Mouse (Mus musculus) inflammation-experienced regulatory T-cells (primary cell): ENCODE data around the gene Gnb3. TPM values are rescaled to one million over a fixed set of nuclear protein-coding genes. Genes with fewer than 3 reads are reported as not detected.

Experiments used
- polyA plus RNA-seq, 2 experiments: library from polyadenylated mRNA; unstranded; fragments of 100-300 nt; shearing (Covaris generic); gene quantifications; one replicate each; pipeline ENCODE4 v1.2.1; 2017

Gene Gnb3
- under 1 TPM; 0.28 to 0.76 TPM for polyA plus RNA-seq

GRCm38 (mm10) chr6:124840241-124841167 lies at the start of gene Gnb3:
TSS of gene Gnb3 (minus strand) at chr6:124840275.

GRCm38 (mm10) chr6:124887986-124888385 lies 47.9 kb upstream of the Gnb3 start, which contains the start of gene Cd4:
TSS of gene Cd4 (minus strand) at chr6:124888221.

GRCm38 (mm10) chr6:124863658-124864298 lies 23.7 kb upstream of the Gnb3 start, which contains the start of gene Gpr162:
TSS of gene Gpr162 (minus strand) at chr6:124863983.

GRCm38 (mm10) chr6:124856916-124857839 lies 17.1 kb upstream of the Gnb3 start, which contains the start of gene P3h3:
TSS of gene P3h3 (minus strand) at chr6:124857752.

GRCm38 (mm10) chr6:124828868-124829798 lies 10.9 kb downstream of the Gnb3 start, which contains the start of the genes Usp5 and Cdca3:
TSS of gene Usp5 (minus strand) at chr6:124829484.
TSS of gene Cdca3 (plus strand) at chr6:124829547.

GRCm38 (mm10) chr6:124813933-124814332 lies 26.1 kb downstream of the Gnb3 start, which contains the start of gene Tpi1:
TSS of gene Tpi1 (minus strand) at chr6:124814296.

GRCm38 (mm10) chr6:124808358-124809012 lies 31.6 kb downstream of the Gnb3 start, which contains the start of gene Spsb2:
TSS of gene Spsb2 (plus strand) at chr6:124808661.

Other genes starting within 250 kb of the Gnb3 start
- gene C1s2, start 204.2 kb downstream of the Gnb3 start, polyA plus RNA-seq: under 1 TPM in 1 of 2 experiments, not detected in 1; 0.30 TPM
- gene Lpcat3, start 177.2 kb downstream of the Gnb3 start, polyA plus RNA-seq: 10 to 100 TPM; 35.2 to 40.2 TPM
- gene Emg1, start 128.1 kb downstream of the Gnb3 start, polyA plus RNA-seq: 100 to 1,000 TPM; 287 to 344 TPM
- 100 to 1,000 TPM; 196 to 201 TPM for gene Phb2, start 127.9 kb downstream of the Gnb3 start, polyA plus RNA-seq
- gene Ptpn6, start 101.6 kb downstream of the Gnb3 start, polyA plus RNA-seq: 100 to 1,000 TPM; 320 to 496 TPM
- gene Grcc10, start 98.9 kb downstream of the Gnb3 start, polyA plus RNA-seq: 100 to 1,000 TPM; 440 to 464 TPM
- not detected for gene Gm45234, start 84.3 kb downstream of the Gnb3 start, polyA plus RNA-seq
- gene Atn1, start 83.8 kb downstream of the Gnb3 start, polyA plus RNA-seq: 10 to 100 TPM in 1 of 2 experiments, 1 to 10 TPM in 1; 4.2 to 14.1 TPM
- 1 to 10 TPM; 2.8 to 3.5 TPM for gene Eno2, start 70.6 kb downstream of the Gnb3 start, polyA plus RNA-seq
- gene Lrrc23, start 60.5 kb downstream of the Gnb3 start, polyA plus RNA-seq: 1 to 10 TPM; 1.1 to 1.6 TPM
- 1 to 10 TPM; 4.4 to 4.5 TPM for gene Spsb2, start 31.6 kb downstream of the Gnb3 start, polyA plus RNA-seq
- 10 to 100 TPM; 75.7 to 86.0 TPM for gene Tpi1, start 26.0 kb downstream of the Gnb3 start, polyA plus RNA-seq
- gene Usp5, start 10.8 kb downstream of the Gnb3 start, polyA plus RNA-seq: 100 to 1,000 TPM in 1 of 2 experiments, 10 to 100 TPM in 1; 96.6 to 112 TPM
- 1 to 10 TPM; 2.0 to 4.3 TPM for gene Cdca3, start 10.7 kb downstream of the Gnb3 start, polyA plus RNA-seq
- gene P3h3, start 17.5 kb upstream of the Gnb3 start, polyA plus RNA-seq: 1 to 10 TPM in 1 of 2 experiments, not detected in 1; 1.2 TPM
- under 1 TPM; 0.11 to 0.89 TPM for gene Gpr162, start 23.7 kb upstream of the Gnb3 start, polyA plus RNA-seq
- 100 to 1,000 TPM; 455 to 600 TPM for gene Cd4, start 47.9 kb upstream of the Gnb3 start, polyA plus RNA-seq
- gene Lag3, start 71.4 kb upstream of the Gnb3 start, polyA plus RNA-seq: 10 to 100 TPM in 1 of 2 experiments, 1 to 10 TPM in 1; 9.9 to 11.9 TPM
- gene Ptms, start 79.8 kb upstream of the Gnb3 start, polyA plus RNA-seq: 10 to 100 TPM; 35.8 to 45.4 TPM
- gene Mlf2, start 91.1 kb upstream of the Gnb3 start, polyA plus RNA-seq: 100 to 1,000 TPM; 176 to 183 TPM
- 10 to 100 TPM; 69.8 to 77.3 TPM for gene Cops7a, start 125.3 kb upstream of the Gnb3 start, polyA plus RNA-seq
- under 1 TPM in 1 of 2 experiments, not detected in 1; 0.45 TPM for gene Pianp, start 156.4 kb upstream of the Gnb3 start, polyA plus RNA-seq
- 10 to 100 TPM; 68.0 to 76.1 TPM for gene Zfp384, start 168.9 kb upstream of the Gnb3 start, polyA plus RNA-seq
- 10 to 100 TPM; 85.4 to 87.6 TPM for gene Ing4, start 199.5 kb upstream of the Gnb3 start, polyA plus RNA-seq
- gene Acrbp, start 209.4 kb upstream of the Gnb3 start, polyA plus RNA-seq: 10 to 100 TPM; 20.3 to 33.0 TPM
- gene Lpar5, start 227.6 kb upstream of the Gnb3 start, polyA plus RNA-seq: 10 to 100 TPM; 19.2 to 25.7 TPM